Mouse (Mus musculus) brain, embryonic 18.5 days (tissue): ENCODE measurements at regions not wholly inside any gene's neighbourhood (a gene's known extent, or its start where the extent isn't known, plus 50 kb on each side); places are given as distances from the start of the nearest gene placed in this dataset.

Source experiments
- DNase-seq: peaks from one replicate; pipeline ENCODE4 v3.0.0-alpha.2; 2012; ENCODE audit warnings: low read depth, low spot score

- peak; percentile 10 for DNase-seq
Observed at GRCm38 (mm10) chr9:100097028-100097427, 221.1 kb upstream of the Sox14 start.

DNA sequence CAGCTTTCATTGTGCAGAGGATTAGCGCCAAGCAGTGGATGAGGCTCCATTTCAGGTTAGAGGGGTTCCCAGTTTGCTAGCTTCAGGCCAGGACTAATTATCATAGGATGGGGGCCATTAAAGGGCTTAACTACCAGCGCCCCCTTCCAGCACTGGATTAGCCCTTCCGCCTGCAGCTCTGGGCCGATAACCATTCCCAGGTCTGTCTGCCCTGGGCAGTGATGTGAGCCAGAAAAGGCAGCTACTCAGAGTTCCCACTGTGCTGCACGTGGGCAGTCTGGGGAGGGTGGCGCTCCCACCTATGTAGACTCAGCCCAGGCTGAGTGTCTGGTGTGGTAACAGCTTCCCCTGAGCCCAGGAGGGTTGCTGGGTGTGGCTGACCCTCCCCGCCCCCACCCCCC lies 219.6 kb upstream of the Sox14 start:
- DNase-seq: no peak

- no peak for DNase-seq
Observed at GRCm38 (mm10) chr9:100094956-100095558, 219.1 kb upstream of the Sox14 start.

DNA sequence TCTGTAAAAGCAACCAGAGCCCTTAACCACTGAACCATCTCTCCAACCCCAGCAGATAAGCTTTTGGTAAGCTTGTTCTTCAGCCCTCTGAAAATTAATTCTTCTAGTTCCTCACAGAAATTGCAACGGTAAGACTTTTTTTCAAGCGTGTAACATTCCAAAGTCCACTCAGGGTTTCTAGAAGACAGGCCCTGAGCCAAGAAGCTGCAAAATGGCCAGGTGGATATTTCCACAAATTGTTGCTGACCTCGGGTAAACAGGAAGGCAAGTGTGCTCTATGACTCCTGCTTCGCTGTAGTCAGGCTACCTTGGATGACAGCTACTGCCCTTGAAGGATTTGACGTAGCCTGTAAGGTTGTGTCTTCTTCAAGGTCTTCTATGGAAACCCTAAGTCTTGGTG lies 195.2 kb upstream of the Sox14 start:
- DNase-seq: no peak

- DNase-seq: no peak
Observed at GRCm38 (mm10) chr9:100058541-100058940, 182.6 kb upstream of the Sox14 start.

DNA sequence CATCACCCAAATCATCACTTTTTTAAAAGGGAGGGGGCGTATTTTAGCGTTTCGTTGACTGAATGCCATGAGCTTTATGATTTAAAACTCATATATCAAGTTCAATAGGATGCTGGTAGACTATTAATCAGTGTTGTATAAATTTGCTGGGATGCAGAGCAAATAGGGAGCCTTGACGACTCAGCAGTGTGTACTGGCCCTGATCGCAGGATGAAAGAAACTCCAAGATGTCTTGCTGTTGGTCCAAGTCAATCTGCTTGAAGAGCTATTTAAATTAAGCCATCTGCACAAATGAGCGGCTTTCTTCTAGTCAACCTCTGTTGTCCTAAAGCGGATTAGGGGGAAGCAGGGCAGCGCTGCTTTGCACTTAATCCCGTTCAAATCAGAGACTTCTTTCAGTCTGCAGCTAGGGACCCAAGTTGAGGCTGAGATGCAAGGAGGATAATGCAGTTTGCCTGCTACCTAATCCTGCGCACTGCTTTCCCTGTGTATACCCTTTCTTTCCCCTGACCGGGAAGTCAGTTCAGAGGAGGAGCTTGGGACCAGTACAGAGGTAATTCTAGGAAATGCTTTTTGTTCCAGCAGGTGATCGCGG lies 170.3 kb upstream of the Sox14 start:
- no peak for DNase-seq

DNA sequence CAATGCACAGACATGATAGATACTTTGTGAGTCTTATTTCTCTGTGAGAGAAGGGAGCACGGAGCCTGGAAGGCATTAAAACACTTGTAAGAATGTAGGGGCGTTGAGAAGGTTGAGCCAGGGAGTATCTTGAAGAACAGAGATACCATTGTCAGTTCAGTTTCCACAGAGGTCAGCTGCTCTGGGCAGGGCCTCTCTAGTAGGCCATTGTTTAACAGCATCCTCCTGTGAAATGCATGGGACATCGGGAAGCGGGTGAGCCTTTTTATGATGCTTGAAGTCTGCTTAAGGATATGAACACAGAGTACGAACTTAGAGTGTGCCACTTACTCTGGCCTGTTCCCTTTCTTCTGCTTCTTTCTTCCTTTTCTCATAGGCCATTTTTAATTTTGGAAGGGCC lies 169.7 kb upstream of the Sox14 start:
- no peak for DNase-seq

- no peak for DNase-seq
Observed at GRCm38 (mm10) chr9:100041776-100042175, 165.8 kb upstream of the Sox14 start.

DNA sequence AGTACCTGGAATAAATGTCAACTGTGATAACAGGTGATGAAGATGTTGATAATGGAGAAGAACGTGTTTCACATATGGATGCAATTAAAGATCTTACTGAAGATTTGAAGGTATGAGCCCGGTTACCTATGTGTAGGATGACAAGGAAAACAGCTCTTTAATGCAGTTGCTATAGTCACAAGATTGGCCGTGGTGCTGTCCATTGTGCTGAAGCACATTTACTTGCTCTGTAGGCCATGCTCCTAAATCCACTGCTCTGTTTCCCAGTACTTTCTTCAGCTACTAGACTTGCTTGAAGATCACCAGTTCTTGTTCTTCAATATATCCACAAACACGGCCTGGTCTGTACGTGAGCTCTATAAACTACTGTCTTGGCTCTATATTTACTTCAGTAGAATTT lies 147.7 kb upstream of the Sox14 start:
- no peak for DNase-seq

GRCm38 (mm10) chr9:100022035-100022434 lies 146.1 kb upstream of the Sox14 start:
- DNase-seq: peak; percentile 34

DNA sequence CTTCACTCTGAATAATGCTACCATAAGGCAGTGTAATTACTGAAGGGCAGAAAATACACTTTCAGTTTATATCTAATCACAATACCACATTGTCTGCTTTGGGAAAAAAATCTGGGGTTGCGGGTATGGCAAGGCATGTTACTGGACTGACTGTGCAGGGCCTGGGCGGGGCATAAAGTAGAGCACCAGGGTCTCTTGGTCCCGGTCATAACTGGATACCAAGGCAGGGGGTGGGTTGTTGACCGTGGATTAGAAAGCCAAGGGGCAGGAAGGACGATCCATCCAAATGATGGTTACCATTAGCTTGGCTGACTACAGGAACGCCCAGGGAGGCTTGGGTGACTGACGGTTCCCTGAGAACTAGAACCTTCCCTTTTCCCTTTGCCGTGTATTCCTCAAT lies 119.2 kb upstream of the Sox14 start:
- no peak for DNase-seq

GRCm38 (mm10) chr9:99994285-99995144 lies 118.5 kb upstream of the Sox14 start:
- peak; percentile 26 for DNase-seq

DNA sequence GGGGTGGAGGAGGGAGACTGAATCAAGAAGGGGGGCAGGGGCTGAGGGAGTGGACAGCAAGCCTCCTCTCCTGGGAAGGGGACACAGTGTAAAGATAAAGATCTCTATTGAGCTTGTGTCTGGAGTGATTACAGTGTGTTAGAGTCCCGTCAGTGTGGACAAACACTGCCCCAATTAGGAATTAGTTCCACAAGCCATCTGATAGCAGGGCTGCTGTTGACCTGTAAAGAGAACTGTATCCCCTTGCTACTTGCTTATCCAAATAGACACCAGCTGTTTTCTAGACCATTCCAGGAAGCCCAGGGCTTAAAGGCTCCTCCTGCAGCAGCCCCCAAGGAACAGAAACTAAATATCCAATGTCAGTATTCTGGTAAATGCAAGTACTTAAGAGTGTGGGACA lies 111.4 kb upstream of the Sox14 start:
- DNase-seq: no peak

DNA sequence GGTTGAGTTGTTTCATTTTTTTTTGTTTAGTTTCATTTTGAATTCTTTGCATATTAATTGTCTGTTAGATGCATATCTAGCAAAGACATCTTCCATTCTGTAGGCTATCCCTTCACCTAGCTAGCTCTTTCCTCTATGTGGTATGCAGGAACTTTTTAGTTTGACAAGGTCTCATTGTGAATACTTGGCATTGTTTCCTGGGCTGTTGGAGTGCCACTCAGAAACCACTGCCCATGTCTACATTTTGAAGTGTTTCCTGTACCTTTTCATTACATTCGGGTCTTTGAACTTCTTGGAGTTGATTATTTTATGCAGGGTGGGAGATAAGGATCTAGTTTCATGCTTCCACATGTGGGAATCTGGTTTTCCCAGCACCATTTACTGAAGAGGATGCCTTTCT lies 104.8 kb upstream of the Sox14 start:
- DNase-seq: no peak

DNA sequence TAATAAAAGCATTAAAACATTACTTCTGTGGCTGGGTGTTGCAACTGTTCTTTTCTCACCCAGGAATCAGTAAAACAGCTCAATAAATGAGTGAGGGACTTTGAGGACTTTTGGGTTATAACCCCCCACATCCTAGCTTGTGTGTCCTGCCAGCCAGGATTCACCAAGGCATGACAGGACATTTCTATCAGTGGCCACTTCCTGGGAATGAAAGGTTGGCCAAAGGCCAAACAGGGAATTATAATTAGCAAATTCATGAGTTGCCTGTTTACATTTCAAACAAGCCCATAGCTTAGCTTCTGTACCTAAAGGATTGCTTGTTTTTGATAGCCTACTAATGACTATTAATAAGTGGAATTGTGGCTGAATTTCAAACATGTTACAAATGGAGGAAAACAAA lies 85.6 kb upstream of the Sox14 start:
- DNase-seq: no peak

DNA sequence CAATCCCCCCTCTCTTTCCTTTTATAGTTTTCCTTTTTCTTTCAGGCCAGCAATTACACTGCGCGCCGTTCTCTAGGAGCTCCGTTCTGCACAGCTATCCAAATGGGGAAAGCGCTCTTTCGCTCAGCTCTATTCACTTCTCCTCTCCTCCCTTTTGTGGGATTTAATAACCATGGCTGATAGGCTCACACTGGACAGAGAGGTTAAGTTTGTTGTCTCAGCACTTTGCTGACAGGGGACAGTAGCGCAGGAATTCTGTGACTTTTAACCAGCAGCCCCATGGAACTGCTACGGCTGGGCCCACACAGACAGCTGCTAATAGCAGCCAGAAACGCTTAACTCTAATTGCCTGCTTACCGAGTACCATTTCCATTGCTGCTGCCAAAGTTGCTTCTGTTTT lies 78.8 kb upstream of the Sox14 start:
- no peak for DNase-seq

DNA sequence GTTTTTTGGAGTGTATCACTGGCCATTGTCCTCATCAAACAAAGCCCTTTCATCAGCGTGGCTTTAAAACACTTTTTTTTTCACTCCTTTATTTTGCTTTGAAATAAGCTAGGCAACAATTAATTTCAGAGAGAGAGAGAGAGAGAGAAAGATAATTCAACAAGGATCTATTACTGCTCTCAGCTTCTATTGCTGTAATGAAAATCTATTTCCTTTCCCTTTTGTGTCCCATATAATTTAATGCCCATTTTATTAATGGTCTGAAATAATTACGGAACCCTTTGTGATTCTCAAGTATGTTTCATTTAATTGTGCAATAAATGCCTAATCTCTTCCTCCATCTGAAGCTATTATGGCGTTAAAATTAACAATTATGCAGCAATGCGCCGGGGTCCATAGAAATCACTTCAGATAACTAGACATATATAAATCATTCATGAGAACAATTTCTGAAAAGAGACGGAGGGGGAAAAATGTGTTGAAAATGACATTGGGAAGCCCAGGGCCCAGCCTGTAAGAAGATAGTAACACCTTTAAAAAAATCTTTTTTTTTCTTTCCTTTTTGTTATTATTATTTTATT lies 78.2 kb upstream of the Sox14 start:
- DNase-seq: no peak
